Mouse (Mus musculus) bone marrow, adult 2 months (tissue): Measurements from ENCODE around the gene Rapgef4.

ENCODE experiments used
- CTCF ChIP-seq: fragments of 200-500 bp; IDR thresholded peaks from 2 replicates; pipeline ENCODE4 v1.5.1; 2011; ENCODE audit warnings: low read length, control low read depth; ENCODE audit not compliant: control insufficient read depth, insufficient read depth
- POLR2A ChIP-seq: fragments of 200-500 bp; IDR thresholded peaks from 2 replicates; pipeline ENCODE4 v1.6.1; 2011; ENCODE audit warnings: low read depth, mild to moderate bottlenecking, control low read depth, low read length, borderline replicate concordance; ENCODE audit not compliant: control insufficient read depth

DNA sequence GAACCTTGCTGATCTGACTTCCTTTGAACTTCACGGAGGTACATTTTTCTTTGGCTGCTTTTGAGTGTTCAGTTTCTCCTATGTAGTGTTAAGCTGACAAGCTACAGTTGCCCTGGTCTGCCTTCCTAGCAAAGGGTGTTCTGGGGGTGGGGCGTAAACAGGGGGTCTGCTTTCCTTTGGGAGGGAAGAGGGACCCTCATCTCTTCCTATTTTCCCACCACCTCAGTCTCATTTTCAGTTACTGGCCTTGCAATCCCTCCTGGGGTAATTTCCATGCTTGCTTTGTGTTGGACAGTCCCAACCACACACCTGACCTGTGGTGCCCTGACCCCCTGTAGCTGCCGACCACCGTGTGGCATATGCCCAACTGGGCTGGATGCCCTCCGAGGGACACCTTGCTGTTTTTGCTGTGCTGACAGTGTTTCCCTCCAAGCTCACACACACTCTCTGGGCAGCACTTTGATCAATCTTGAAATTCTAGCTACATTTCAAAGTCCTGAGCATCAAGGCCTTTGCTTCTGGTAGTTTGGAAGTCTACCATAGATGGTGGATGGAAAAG lies 48.6 kb downstream of the Rapgef4 start:
- TF ChIP-seq POLR2A = no peak
- no peak for TF ChIP-seq CTCF
